Mouse (Mus musculus) heart, embryonic 16.5 days (tissue): Measurements from ENCODE around the gene Secisbp2l. TPM values are rescaled to one million over a fixed set of nuclear protein-coding genes. Genes with fewer than 3 reads are reported as not detected.

Experiments used
- ATAC-seq: fragments of 200-750 bp; cut with Nextera tagmentation; replicated peaks from 2 replicates; pipeline ENCODE4 v1.8.0; 2017; ENCODE audit warnings: moderate number of reproducible peaks; ENCODE audit not compliant: insufficient read depth, low FRiP score; ENCODE audit errors: extremely low read depth
- H3K27ac ChIP-seq: fragments of 300-500 bp; sonication (generic); 2 replicates; pipeline ENCODE4 v1.5.1; 2014; ENCODE audit warnings: mild to moderate bottlenecking, low read length, control low read depth, moderate library complexity
- H3K27me3 ChIP-seq: fragments of 300-500 bp; sonication (generic); 2 replicates; pipeline ENCODE4 v1.6.1; 2014; ENCODE audit warnings: low read length, mixed read lengths; ENCODE audit not compliant: control insufficient read depth, insufficient read depth
- H3K36me3 ChIP-seq: fragments of 300-500 bp; sonication (generic); 2 replicates; pipeline ENCODE4 v1.6.1; 2014; ENCODE audit not compliant: control insufficient read depth, insufficient read depth
- H3K4me1 ChIP-seq: fragments of 300-500 bp; sonication (generic); 2 replicates; pipeline ENCODE4 v1.6.1; 2014; ENCODE audit warnings: low read length, mixed read lengths; ENCODE audit not compliant: control insufficient read depth, insufficient read depth
- H3K4me2 ChIP-seq: fragments of 300-500 bp; sonication (generic); 2 replicates; pipeline ENCODE4 v1.6.1; 2014; ENCODE audit warnings: low read depth, mild to moderate bottlenecking, control low read depth, low read length
- H3K4me3 ChIP-seq: fragments of 300-500 bp; sonication (generic); 2 replicates; pipeline ENCODE4 v1.5.1; 2014; ENCODE audit warnings: mild to moderate bottlenecking, control low read depth, low read length
- H3K9ac ChIP-seq: fragments of 300-500 bp; sonication (generic); 2 replicates; pipeline ENCODE4 v1.6.1; 2014; ENCODE audit warnings: low read length, control low read depth
- H3K9me3 ChIP-seq: fragments of 300-500 bp; sonication (generic); replicated peaks from 2 replicates; pipeline ENCODE4 v1.6.1; 2016; ENCODE audit warnings: low read length; ENCODE audit not compliant: control insufficient read depth
- WGBS: fragments of 180-500 bp; shearing (Covaris S2); extraction: QIAGEN DNeasy Blood & Tissue Kit; methylation state at CpG from one replicate; pipeline ENCODE4 v1.1.7; 2014; 5-methylcytosine and 5-hydroxymethylcytosine counted together
- polyA plus RNA-seq: library from polyadenylated mRNA; unstranded; fragments of >200 nt; fragmentation: Nextera tagmentation; extraction: Ambion mirVana; gene quantifications from 2 replicates; pipeline ENCODE4 v1.2.1, GENCODE M21; 2015

Gene Secisbp2l
- polyA plus RNA-seq, 1 experiment from 2014 or later, result 13.1 TPM

DNA sequence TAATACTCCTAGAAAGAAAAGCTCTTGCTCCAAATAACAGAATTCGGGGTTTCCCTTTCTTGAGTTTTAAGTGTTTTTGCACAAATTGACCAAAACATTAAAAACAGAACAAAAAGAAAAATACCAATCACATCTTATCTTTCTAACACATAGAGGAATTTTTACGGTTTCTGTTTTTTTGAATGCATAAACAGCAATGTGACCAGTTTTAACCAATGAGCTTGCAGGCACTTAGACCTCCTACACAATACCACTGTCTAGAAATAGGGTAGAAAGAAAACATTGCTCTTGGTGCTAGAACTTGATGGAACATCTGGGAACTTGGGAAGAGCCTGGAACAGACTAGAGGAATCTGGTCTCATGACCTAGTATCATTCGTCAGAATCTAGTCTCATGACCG is 7.6 kb upstream of the Secisbp2l start:
- Histone ChIP-seq H3K4me1 (no peaks in the 10 kb centered on the region), H3K4me2 (no peak overlapping the region), H3K9me3 (no peaks in the 10 kb centered on the region), H3K4me3 (no peak overlapping the region), H3K27me3 (no peaks in the 10 kb centered on the region), H3K36me3 (no peaks in the 10 kb centered on the region), H3K9ac (no peak overlapping the region), H3K27ac (no peak overlapping the region)
- WGBS, result 91% methylated on average over 4 of the region's 4 CpGs
- no peak for ATAC-seq

- Histone ChIP-seq H3K9ac (no peak overlapping the region), H3K27ac (no peak overlapping the region), H3K4me3 (no peak overlapping the region), H3K9me3 (no peaks in the 10 kb centered on the region), H3K4me2 (no peak overlapping the region), H3K4me1 (no peaks in the 10 kb centered on the region), H3K36me3 (no peaks in the 10 kb centered on the region), H3K27me3 (no peaks in the 10 kb centered on the region)
- ATAC-seq, result no peak
- WGBS, result 81% methylated on average over 5 of the region's 5 CpGs
Observed at GRCm38 (mm10) chr2:125789265-125789664, 6.6 kb upstream of the Secisbp2l start.

DNA sequence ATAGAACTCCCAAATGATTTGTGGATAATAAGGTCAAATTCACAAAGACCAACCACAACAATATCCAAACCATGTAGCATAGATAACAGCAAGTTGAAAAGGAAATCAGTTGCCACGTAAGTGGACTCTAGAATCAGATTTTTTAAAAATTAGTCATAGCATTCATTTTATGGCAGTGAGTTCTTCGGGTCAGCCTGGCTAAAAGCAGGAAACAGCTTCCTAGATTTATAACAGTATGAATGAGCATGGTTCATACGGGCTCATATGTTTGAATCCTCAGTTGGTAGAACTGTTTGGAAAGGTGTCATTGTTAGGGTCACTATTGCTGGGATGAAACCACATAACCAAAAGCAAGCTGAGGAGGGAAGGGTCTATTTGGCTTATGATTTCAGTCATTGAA is 6.1 kb upstream of the Secisbp2l start:
- Histone ChIP-seq H3K27ac (no peak overlapping the region), H3K4me2 (no peak overlapping the region), H3K9ac (no peak overlapping the region), H3K27me3 (no peaks in the 10 kb centered on the region), H3K4me1 (peaks cover under 1% of the 10 kb centered on the region; the same call in 1 of the 2 replicates), H3K36me3 (no peaks in the 10 kb centered on the region), H3K9me3 (no peaks in the 10 kb centered on the region), H3K4me3 (no peak overlapping the region)
- 59% methylated on average over 3 of the region's 3 CpGs for WGBS
- ATAC-seq, result no peak

DNA sequence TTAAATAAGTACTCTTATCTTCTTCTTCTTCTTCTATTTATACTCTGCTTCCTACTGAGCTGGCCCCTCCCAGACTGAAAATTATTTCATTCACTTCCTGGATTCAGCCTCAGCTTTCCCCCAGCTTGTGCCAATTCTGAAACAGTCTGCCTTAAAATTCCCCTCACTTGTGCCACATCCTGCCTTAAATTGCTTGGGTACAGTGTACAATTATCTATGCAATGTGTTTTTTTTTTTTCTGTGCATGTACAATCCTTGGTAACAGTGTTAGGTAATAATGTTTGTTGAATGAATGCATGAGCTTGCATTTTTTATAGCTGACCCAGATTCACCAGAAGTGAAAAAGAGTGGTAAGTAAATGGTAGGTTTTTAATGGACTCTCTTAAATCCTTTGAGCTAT is 5.7 kb upstream of the Secisbp2l start:
- Histone ChIP-seq H3K27ac (no peak overlapping the region), H3K9me3 (no peaks in the 10 kb centered on the region), H3K9ac (no peak overlapping the region), H3K4me2 (no peak overlapping the region), H3K36me3 (no peaks in the 10 kb centered on the region), H3K4me1 (peaks cover 5% of the 10 kb centered on the region), H3K27me3 (no peaks in the 10 kb centered on the region), H3K4me3 (no peak overlapping the region)
- no peak for ATAC-seq

GRCm38 (mm10) chr2:125785021-125785420 is 2.4 kb upstream of the Secisbp2l start:
- H3K9ac ChIP-seq, result no peak overlapping the region
- no peaks in the 10 kb centered on the region for H3K36me3 ChIP-seq
- H3K27me3 ChIP-seq, result no peaks in the 10 kb centered on the region
- H3K4me1 ChIP-seq, result peaks cover 21% of the 10 kb centered on the region
- no peak overlapping the region for H3K4me2 ChIP-seq
- H3K9me3 ChIP-seq, result no peaks in the 10 kb centered on the region
- no peak overlapping the region for H3K4me3 ChIP-seq
- no peak for ATAC-seq
- H3K27ac ChIP-seq, result no peak overlapping the region
- 57% methylated on average over 4 of the region's 4 CpGs for WGBS

GRCm38 (mm10) chr2:125784392-125784791 is 1.7 kb upstream of the Secisbp2l start:
- Histone ChIP-seq H3K27me3 (no peaks in the 10 kb centered on the region), H3K9me3 (no peaks in the 10 kb centered on the region), H3K36me3 (no peaks in the 10 kb centered on the region), H3K4me1 (peaks cover 21% of the 10 kb centered on the region), H3K9ac (no peak overlapping the region), H3K4me3 (no peak overlapping the region), H3K4me2 (no peak overlapping the region), H3K27ac (no peak overlapping the region)
- no peak for ATAC-seq
- WGBS, result 70% methylated on average over 4 of the region's 4 CpGs

GRCm38 (mm10) chr2:125783868-125784267 is 1.2 kb upstream of the Secisbp2l start:
- Histone ChIP-seq H3K4me2 (no peak overlapping the region), H3K9ac (no peak overlapping the region), H3K9me3 (no peaks in the 10 kb centered on the region), H3K4me3 (no peak overlapping the region), H3K27ac (no peak overlapping the region), H3K4me1 (peaks cover 21% of the 10 kb centered on the region), H3K36me3 (no peaks in the 10 kb centered on the region), H3K27me3 (no peaks in the 10 kb centered on the region)
- no peak for ATAC-seq
- WGBS, result 52% methylated on average over 4 of the region's 4 CpGs

DNA sequence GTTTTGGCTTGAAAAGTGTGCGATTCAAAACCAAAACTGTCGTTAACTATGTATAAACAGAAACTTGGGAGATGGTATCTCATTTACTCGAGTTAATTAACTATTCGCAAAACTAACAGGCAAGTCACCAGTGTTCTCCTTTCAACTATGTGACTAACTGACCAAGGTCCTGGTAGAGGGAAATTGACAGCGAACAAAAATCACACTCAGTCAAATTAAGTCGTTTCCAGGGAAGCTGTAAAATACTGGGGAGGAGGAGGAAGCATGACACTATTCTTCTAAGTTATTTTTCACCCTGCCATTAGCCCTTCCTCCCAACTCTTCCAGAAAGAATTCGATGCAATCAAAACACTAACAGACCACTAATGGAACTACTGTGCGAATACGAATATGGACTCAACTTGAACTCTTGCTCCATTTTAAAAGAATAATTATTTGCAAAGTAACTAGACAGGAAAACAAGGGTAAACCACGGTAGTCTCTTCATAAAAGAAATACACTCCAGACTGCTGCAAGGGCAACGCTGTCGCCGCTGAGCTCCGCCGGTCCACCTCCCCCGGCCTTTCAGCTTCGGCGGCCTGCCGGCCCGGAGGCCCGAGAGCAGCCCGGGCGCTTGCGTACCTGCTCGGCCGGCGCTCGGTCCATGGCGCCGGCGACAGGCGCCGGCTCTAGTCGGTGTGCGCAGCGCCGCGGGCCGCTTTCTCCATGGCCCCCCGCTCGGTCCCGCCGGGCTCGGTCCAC is 522 bp downstream of the Secisbp2l start:
- Histone ChIP-seq H3K27me3 (no peaks in the 10 kb centered on the region), H3K36me3 (no peaks in the 10 kb centered on the region), H3K4me3 (peak overlapping the region; percentile 83), H3K9ac (peak overlapping the region; percentile 91), H3K27ac (peak overlapping the region; percentile 83), H3K4me2 (peak overlapping the region; percentile 76), H3K9me3 (no peaks in the 10 kb centered on the region), H3K4me1 (peaks cover 21% of the 10 kb centered on the region)
- 2% methylated on average over 44 of the region's 44 CpGs for WGBS
- no peak; the same call in 1 of the 2 replicates for ATAC-seq

GRCm38 (mm10) chr2:125781006-125781405 is 1.7 kb downstream of the Secisbp2l start:
- peak overlapping the region; percentile 83; the same call in 1 of the 2 replicates for H3K4me3 ChIP-seq
- H3K9ac ChIP-seq, result peak overlapping the region; percentile 91
- no peaks in the 10 kb centered on the region for H3K9me3 ChIP-seq
- peak overlapping the region; percentile 76 for H3K4me2 ChIP-seq
- H3K4me1 ChIP-seq, result peaks cover 24% of the 10 kb centered on the region
- WGBS, result 51% methylated on average over 2 of the region's 2 CpGs
- no peak overlapping the region for H3K27ac ChIP-seq
- no peaks in the 10 kb centered on the region for H3K36me3 ChIP-seq
- no peak for ATAC-seq
- no peaks in the 10 kb centered on the region for H3K27me3 ChIP-seq
